Mouse (Mus musculus) right cerebral cortex, adult 18-20 months (tissue): ENCODE results near the gene Plekhg1.

Experiments
- DNase-seq: peaks from one replicate; pipeline ENCODE4 v3.0.0; 2022; ENCODE audit warnings: mixed read lengths

The Plekhg1 gene

GRCm38 (mm10) chr10:3831597-3832351 lies 91.6 kb downstream of the Plekhg1 start:
- no peak for DNase-seq

DNA sequence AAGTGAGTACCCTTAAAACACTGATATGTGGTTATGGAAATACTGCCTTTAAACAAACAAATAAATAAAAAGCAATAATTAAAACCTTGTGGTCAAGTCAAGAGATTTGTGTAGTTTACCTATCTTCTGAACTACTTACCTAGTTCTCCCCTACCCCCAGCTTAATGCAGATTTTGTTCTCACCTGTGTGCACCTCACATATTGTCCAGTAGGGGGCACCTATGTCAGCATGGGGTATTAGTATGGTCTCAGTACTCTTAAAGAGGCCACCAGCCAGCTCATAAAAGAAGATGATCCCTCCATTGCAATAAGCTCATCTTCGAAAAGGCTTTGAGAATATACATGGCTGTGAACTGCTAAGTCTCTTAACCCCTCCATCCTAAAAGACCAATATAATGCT lies 93.9 kb downstream of the Plekhg1 start:
- DNase-seq: no peak

DNA sequence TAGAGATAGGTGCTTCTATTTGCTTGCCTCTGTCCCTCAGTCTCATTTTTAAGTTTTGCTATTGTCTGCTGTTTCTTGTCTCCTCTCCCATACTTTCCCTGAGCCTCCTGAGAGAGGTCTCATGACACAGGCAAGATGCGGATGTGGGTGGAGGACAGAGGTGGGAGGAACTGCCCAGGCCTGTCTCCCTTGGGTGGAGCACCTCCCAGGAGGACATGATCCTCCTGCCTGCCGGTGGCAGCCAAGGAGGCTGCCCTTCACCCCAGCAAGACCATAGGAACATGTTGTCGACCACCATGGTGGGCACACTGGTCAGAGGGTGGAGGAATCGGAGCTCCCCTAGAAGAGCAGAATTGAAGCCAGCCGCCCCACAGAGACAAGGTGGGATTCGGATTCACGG lies 94.5 kb downstream of the Plekhg1 start:
- no peak for DNase-seq

GRCm38 (mm10) chr10:3835616-3836015 lies 95.5 kb downstream of the Plekhg1 start:
- no peak for DNase-seq

DNA sequence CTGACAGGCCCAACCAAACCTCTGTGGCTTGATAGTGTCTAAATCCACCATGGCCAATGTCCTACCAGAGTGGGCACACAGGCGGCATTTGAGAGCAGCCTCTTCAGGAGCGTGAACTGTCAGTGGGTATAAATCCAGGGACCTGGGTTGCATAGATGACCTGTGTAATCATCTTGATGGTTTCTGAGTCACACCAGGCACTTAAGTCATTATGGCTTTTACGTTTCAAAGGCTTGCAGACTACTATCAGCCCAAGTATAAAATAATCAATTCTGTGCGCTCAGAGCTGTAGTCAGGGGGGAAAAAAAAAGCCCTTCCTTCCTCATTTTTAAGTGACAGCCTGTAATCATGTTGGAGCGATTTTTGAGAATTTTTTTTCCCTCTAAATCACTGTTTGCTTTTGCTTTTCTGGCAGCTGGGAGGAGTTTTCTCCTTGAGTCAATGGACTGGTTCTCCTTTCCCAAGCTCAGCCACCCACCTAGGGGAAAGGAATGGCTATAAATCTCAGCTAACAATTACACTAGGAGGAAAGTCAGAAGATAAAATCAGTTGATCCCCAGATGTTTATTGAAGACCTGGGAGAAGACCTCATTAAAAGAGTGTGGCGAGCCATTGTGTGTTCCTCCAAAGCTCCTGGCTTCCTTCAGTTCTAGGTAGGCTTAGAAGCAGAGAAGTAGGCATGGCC lies 99.7 kb downstream of the Plekhg1 start:
- no peak for DNase-seq

- DNase-seq: no peak
Measured at GRCm38 (mm10) chr10:3844430-3844829, 104.3 kb downstream of the Plekhg1 start.

DNA sequence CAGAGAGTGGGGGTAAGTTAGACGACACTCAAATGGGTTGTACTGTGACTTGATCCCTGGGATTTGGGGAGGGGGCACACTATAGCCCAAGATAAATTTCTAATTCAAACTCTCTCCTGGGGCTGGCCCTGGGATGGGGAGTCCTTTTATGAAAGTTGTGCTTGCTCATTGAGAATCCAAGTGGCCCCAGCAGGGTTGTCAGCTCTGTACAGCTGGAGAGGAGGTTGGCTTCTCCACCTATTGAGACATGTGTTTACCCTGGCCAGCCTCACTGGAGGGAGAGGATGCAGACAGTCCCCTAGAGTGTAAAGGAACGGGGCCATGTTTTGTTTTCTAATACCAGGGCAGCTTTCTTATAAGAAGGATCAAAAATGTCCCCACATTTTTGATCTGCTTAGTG lies 106.9 kb downstream of the Plekhg1 start:
- no peak for DNase-seq

GRCm38 (mm10) chr10:3851461-3851860 lies 111.3 kb downstream of the Plekhg1 start:
- DNase-seq: no peak

DNA sequence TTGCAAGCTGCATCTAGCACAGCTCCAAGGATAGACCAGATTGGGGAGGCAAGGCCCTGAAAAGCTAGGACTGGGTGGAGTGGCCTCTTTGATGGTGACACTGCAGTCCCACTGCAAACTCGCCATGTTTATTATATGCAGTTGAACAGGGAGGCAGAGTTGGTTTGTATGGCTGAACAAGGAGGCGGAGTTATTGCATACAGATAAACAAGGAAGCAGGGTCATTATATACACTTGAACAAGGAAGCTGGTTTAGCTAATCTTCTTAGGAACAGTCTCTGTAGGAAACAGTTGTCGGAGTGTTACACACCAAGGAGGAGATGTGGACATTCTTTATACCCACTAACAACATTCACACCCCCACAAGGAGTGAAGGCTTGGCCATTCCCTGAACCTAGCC lies 112.6 kb downstream of the Plekhg1 start:
- no peak for DNase-seq

- no peak for DNase-seq
Measured at GRCm38 (mm10) chr10:3857912-3858311, 117.7 kb downstream of the Plekhg1 start.

- DNase-seq: no peak
Measured at GRCm38 (mm10) chr10:3858437-3858836, 118.3 kb downstream of the Plekhg1 start.

GRCm38 (mm10) chr10:3858961-3859714 lies 119.0 kb downstream of the Plekhg1 start:
- no peak for DNase-seq

GRCm38 (mm10) chr10:3863411-3864195 lies 123.4 kb downstream of the Plekhg1 start:
- DNase-seq: no peak

- DNase-seq: no peak
Measured at GRCm38 (mm10) chr10:3864196-3864540, 124.0 kb downstream of the Plekhg1 start.

DNA sequence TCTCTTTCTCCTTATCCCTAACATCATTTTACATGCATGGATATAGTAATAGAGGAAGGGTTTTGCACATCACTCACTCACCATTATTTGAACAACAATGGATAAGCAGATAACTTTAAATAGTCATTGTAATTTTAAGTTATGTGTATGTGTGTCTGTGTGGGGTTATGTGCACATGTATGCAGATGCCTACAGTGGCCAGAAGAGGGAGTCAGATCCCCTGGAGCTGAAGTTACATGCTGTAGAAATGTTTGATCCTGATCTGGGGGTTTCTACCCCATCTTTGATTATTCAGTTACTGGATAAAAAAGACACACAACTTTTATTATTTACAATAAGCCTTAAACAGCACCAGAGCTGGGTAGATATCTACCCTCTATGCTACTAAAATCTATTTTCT lies 127.1 kb downstream of the Plekhg1 start:
- no peak for DNase-seq

DNA sequence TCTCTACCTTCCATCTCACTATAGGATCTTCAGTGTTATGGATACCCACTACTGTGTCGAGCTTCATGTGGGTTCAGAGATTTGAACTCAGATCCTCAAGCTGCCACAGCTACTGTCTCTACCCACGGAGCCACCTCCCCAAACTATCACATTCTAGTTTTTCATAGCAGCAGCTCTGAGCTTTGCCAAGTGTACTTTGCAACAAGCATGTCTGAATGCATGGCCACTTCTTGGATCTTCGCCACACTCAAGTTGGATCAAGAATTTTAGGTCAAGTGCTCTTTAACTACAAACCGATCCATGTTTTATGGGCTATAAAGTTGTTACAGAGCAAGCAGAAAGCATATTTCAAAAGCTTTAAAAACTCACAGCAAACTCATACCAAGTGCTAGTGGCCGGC lies 130.7 kb downstream of the Plekhg1 start:
- no peak for DNase-seq

DNA sequence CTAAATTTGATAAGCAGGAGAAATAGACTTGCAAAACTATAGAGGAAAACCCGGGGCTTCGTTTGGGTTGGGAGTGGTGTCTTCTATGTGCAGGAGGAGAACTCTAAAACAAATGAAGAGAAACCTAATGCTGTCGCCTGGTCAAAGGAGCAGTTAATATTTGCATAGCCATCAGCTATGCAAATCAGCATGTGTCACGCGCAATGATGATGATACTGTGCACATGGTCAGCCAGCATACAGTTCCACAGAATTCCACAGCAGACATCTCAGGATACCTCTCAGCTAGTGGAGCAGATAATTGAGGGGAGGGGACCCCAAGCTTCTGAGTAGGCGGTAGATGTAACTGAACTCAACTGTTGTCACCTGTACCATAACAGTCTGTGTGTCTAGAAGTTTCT lies 133.3 kb downstream of the Plekhg1 start:
- no peak for DNase-seq

DNA sequence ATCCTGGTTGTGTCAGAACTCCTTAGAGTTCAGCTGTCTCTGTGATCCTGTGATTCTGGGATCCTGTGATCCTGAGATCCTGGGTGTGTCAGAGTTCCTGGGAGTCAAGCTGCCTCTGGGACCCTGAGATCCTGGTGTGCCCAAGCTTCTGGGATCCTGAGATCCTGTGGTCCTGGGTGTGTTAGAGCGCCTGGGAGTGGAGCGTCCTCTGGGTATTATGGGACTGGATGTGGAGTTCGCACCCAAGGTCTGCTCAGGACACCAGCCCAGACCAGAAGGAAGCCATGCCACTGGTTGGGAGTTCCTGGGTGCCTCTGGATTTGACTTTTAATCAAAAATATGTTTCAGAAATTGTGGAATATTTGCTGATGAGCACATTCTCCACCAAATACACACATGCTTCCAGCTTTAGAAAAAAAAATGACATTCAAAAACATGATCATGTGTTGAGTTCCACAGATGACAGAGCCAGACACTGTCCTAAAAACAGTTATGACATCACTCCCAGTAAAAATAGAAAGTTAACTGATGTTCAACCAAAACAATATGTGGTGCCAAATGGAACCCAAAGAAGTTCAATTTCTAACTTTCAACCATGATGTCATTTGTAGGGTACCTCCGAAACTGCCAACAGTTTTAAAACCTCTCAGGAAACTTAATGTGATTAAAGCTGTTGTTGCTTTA lies 137.8 kb downstream of the Plekhg1 start:
- no peak for DNase-seq

DNA sequence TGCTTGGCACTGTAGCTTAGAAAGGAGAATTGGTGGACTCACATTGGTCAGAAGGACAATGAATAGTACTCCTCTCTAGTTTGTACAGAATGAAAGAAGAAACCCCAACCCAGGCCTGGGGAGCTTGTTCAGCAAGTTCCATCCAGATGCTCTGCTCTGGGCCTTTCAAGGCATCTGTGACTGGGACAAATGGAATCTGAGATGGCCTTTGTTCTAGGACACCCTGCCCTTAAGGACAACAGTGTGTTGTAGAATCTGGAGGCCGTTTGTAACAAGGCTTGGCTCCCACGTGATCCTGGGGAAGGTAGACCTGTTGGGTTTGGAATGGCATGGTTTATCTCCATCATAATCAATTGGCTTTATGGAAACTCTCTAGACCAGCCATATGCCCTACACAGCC lies 141.0 kb downstream of the Plekhg1 start:
- no peak for DNase-seq

DNA sequence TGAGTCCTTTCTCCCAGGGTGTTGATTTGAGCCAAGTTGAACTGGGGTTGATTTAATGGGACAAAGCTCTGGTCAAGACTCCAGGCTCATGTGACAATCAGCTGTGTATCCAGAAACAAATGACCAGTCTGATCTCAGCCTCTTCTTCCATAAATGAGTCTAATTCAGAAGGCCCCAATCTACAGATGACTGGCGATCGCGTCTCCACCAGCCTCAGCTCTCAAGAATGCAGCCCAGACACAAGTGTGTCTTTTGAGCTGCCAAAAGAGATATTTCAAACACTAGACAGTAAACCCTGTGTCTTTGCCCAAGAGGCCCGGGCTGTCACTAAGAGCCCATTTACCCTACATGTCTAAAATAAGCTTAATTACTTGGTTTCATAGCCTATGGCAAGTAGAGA lies 148.3 kb downstream of the Plekhg1 start:
- DNase-seq: peak; percentile 16

DNA sequence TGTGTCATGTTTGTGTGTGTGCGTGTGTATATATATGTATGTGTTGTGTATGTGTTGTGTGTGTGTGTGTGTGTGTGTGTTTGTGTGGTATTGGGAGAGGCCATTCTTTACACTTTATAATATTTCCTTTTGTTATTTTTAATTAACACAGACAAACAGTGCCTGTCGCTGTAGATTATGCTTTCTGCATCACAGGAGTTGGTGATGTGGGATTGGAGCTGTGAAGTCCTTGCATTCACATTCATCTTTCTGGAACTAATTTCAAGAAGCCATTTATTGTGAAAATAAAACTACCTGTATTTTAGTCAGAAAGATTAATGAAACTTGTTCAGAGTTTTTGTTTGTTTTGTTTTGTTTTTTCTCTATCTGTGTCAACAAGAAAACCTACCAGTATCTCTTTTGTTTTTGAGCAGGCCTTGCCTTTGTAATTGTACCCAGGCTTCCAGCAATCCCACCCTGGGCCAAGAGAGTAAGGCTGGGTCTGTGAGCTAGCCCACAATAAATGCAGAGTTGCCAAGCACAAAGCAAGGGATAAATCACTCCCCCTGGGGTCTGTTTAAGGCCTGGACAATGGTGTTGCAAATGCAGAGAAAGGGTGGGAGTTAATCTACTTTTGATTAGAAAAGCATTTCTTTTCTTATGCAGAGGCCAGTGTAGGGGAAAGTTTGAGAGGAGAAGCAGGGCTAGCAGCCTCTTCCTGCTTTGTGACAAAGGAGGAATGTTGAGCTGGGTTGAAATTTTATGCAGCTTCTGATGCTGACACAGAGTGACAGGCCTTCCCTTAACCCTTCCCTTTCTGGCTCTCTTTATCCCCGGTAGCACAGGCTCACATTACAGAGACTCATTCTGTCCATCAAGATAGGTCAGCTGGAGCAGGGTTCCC lies 151.5 kb downstream of the Plekhg1 start:
- no peak for DNase-seq

- DNase-seq: no peak
Measured at GRCm38 (mm10) chr10:3892368-3892767, 152.2 kb downstream of the Plekhg1 start.
